Mouse (Mus musculus): ENCODE measurements around the gene Stpg2. TPM values are rescaled to one million over a fixed set of nuclear protein-coding genes. Genes with fewer than 3 reads are reported as not detected.
"Not testable (repeated sequence)": the region's sequence is repeated elsewhere in the genome, so short reads cannot be mapped to it uniquely, and the experiment has no call there.

Stpg2 gene
- not detected in 2 replicates for polyA plus RNA-seq (2012; ENCODE audit: insufficient read depth, insufficient read length, missing spikeins)

DNA sequence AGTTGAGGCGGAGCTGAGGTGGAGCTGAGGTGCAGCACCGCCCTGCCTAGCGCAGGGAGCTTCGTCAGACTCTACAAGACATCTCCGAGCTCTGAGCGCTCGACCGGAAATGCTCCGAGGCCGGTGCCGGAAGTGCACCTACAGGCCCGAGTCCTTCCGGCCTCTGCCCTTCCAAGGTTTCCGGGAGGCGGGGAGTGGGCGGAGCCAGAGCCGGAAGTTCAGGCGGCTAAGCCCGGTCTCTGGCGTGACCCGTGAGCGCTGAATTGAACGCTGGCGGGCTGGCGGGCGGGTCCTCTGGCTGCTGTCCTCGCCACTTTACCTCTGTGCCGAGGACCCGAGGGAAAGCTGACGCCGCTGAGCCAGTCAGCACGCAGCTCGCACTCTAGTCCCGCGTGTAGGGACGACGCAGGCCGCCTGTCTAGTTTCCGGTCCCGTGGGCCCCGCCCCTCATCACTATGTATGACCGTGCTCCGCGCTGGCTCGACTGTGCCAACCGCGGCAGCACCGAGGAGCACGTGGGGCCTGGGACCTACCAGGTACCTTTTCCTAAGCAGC, at the start of gene Stpg2:
Gene Stpg2 (plus strand): TSS at position 251 of the 555 bp plus-strand sequence.
- H3K27ac ChIP-seq (replicated peaks; ENCODE audit: low read depth, low read length) = peak within 1 kb of the TSS; percentile 58
- H3K4me3 ChIP-seq (ENCODE audit: insufficient read depth, low read depth, low read length) = peak within 1 kb of the TSS; percentile 67
- no peaks in the 10 kb centered on the region for H3K4me1 ChIP-seq (ENCODE audit: control insufficient read depth, insufficient read depth, insufficient read length, low read length)

DNA sequence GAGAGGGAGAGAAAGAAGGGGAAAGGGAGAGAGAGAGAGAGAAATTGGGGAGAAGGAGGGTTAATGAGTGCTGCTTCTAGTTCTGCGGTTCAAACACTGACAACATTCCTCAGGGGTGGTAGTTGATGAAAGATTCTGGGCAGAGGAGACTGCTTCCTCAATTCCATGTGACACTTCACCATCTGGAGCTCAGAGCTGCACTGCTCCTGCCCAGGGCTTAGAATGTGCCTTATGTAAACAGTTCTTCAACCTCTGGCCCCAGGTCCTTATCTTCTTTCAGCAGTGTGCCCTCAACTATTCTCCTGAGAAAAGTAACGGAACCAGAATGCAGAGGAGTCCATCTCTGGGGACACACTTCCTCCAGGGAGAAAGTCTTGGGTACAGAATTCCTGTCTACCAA, 43.3 kb upstream of the Stpg2 start:
- Histone ChIP-seq H3K27ac (replicated peaks; ENCODE audit: low read depth, low read length) (no peak overlapping the region), H3K4me1 (ENCODE audit: control insufficient read depth, insufficient read depth, insufficient read length, low read length) (no peaks in the 10 kb centered on the region), H3K4me3 (ENCODE audit: insufficient read depth, low read depth, low read length) (no peak overlapping the region)

DNA sequence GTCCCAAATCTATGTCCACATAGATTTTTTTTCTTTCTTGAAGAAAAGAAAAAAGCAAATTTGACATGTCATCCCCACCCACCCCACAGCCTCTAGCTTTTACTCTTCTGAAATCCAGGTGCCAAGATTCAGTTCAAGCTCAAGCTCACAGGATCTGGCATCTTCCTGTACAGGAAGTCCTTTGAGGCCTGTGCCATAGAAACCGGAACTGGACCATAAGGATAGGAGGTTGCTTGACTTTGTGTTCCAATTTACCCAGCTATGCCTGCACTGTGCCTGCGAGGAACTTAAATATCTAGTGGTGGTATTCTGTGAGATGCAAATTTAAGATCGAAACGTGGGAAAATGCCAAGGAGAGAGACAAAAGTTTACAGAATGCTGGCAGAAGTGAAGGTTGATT, 42.8 kb upstream of the Stpg2 start:
- H3K4me3 ChIP-seq (ENCODE audit: insufficient read depth, low read depth, low read length) = no peak overlapping the region
- no peak overlapping the region for H3K27ac ChIP-seq (replicated peaks; ENCODE audit: low read depth, low read length)
- no peaks in the 10 kb centered on the region for H3K4me1 ChIP-seq (ENCODE audit: control insufficient read depth, insufficient read depth, insufficient read length, low read length)

DNA sequence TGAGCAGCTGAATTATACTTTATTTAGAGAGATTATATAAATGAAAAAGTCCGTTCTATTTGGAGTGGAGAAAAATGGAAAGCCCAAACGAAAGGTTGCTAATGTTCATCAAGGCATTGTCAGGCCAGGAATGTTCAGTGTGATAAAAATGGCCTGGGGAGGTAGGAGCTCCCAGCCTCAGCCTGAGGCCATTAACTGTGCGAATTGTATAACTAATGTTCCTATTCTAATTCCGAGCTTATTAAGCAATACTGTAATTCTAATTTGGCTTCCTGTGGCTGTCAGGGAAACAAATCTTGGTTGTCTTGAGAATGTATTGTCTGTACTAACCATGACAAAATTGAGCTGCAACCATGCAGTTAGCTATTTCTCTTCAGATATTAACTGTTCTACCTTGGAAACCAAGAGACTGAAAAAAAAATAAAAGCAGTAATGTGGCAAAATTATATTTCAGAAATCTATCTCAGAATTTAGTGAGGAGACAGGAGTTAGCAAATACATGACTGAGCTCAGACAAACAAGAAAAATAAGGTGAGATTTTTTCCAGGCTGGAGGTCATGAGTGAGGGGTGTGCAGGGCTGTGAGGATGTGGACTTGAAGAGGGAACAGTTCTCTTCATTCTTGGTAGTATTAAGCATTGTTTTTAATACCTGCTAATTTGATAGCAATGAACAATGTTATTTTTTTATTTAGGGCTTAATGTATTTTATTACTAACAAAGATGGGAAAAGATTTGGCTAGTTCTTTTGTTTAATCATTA, 36.8 kb upstream of the Stpg2 start:
- no peaks in the 10 kb centered on the region for H3K4me1 ChIP-seq (ENCODE audit: control insufficient read depth, insufficient read depth, insufficient read length, low read length)
- H3K4me3 ChIP-seq (ENCODE audit: insufficient read depth, low read depth, low read length) = no peak overlapping the region
- H3K27ac ChIP-seq (replicated peaks; ENCODE audit: low read depth, low read length) = no peak overlapping the region

DNA sequence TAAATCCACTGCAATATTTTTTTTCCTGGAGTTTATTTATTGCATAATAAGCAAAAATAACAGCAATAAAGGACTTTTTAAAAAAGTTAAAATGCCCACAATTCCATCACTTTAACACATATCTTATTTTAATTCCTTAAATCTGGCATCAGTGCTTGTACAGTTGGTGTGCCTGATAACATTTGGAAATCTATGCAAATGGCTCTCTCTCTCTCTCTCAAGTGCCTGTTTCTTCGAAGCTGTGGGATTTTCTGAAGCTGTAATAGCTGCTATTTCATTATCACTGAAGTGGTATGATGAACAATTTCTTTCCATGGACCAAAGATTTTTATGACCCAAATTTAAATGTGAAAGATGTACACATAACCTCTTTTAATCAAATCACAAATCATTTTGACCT, 35.8 kb upstream of the Stpg2 start:
- no peak overlapping the region for H3K4me3 ChIP-seq (ENCODE audit: insufficient read depth, low read depth, low read length)
- no peaks in the 10 kb centered on the region for H3K4me1 ChIP-seq (ENCODE audit: control insufficient read depth, insufficient read depth, insufficient read length, low read length)
- H3K27ac ChIP-seq (replicated peaks; ENCODE audit: low read depth, low read length) = no peak overlapping the region

DNA sequence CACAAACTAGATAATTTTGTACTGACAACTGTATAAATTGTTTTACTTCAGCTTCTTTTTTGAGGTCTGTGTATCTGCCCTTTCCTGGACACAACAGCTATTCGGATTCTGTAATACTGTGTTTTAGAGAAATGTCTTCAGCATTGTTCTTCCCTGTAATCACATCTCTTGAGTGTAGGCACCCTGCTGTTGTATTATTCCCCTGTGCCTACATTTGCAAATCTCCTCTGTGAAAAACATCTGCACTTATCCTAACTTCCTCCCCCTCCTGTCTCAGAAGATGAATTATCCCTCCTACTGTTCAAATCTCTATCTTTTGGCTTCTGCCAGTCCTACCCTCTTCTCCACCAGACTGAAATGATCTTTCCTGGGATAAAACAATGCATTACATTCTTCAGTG, 28.6 kb upstream of the Stpg2 start:
- Histone ChIP-seq H3K4me3 (ENCODE audit: insufficient read depth, low read depth, low read length) (no peak overlapping the region), H3K27ac (replicated peaks; ENCODE audit: low read depth, low read length) (no peak overlapping the region), H3K4me1 (ENCODE audit: control insufficient read depth, insufficient read depth, insufficient read length, low read length) (no peaks in the 10 kb centered on the region)

DNA sequence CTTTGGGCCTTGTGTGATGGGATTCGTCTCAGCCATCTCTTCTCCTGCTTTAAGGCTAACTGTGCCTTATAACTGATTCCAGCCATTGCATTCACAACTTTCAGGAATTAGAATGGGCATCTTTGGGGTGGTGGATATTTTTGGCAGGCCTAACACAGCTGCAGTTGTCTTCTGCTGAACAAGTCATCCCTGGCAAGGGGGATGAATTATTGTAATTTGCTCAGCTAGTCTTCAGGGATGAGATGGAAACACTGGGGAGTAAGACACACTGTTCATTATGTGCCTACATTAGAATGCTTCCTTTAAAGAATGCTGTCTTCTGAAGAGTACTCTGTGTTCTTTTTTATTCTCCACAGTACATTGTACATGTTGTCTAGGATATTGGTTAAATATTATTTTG, 14.0 kb upstream of the Stpg2 start:
- Histone ChIP-seq H3K4me3 (ENCODE audit: insufficient read depth, low read depth, low read length) (no peak overlapping the region), H3K4me1 (ENCODE audit: control insufficient read depth, insufficient read depth, insufficient read length, low read length) (no peaks in the 10 kb centered on the region), H3K27ac (replicated peaks; ENCODE audit: low read depth, low read length) (no peak overlapping the region)

DNA sequence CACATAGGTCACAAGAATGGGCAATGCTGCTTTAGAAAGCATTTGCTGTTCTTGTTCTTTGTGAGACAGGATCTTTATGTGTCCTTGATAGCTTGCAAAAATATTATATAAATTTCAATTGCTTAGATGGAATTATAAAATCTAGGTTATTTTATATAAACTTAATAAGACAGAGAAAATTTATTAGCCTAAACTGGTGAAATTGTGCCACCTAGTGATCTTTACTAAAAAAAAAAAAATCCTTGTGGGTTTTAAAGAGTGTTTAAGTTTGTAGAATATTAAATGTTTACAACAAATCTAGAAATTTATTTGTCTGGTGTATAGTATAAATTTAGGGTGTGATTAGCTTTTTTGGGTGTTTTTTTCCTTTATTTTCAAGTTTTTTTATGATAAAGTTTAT, 11.6 kb upstream of the Stpg2 start:
- H3K4me3 ChIP-seq (ENCODE audit: insufficient read depth, low read depth, low read length) = no peak overlapping the region
- no peaks in the 10 kb centered on the region for H3K4me1 ChIP-seq (ENCODE audit: control insufficient read depth, insufficient read depth, insufficient read length, low read length)
- H3K27ac ChIP-seq (replicated peaks; ENCODE audit: low read depth, low read length) = no peak overlapping the region

DNA sequence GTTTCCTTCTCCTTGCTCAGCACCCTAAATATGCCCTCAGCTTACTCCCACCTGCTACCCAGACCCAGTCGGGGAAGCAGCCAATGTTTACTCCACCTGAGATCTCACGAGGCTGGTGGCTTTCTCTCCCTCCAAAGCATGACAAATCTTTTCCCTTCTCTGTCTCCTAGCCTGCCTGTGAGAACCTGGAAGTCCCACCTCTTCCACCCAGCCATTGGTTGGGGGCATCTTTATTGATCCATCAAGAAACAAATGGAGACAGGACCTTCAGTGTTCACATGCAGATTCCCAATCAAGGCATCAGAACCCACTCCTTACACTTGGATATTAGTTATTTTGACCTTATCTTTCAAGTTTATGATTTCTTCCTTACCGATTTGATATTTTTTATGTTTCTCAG, 7.1 kb upstream of the Stpg2 start:
- H3K27ac ChIP-seq (replicated peaks; ENCODE audit: low read depth, low read length) = no peak overlapping the region
- H3K4me3 ChIP-seq (ENCODE audit: insufficient read depth, low read depth, low read length) = no peak overlapping the region
- no peaks in the 10 kb centered on the region for H3K4me1 ChIP-seq (ENCODE audit: control insufficient read depth, insufficient read depth, insufficient read length, low read length)

DNA sequence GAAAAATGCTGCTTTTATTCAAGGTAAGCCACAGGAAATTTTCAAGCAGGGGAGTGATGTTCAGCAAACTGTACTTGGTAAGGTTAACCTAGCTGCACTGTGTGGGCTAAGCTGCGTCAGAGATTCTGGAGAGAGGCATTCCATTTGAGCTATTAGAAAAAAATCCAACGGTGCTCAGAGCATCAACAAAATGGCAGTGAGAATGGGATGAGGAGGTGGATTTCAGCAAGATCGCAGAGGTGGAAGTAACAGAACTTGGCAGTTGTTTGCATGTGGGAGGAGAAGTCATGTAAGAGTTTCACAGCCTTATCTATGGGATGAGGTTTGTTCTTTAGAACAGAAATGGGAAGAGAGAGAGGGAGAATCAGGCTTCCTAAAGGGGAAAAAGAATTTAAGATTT, 5.2 kb upstream of the Stpg2 start:
- Histone ChIP-seq H3K27ac (replicated peaks; ENCODE audit: low read depth, low read length) (no peak overlapping the region), H3K4me1 (ENCODE audit: control insufficient read depth, insufficient read depth, insufficient read length, low read length) (no peaks in the 10 kb centered on the region), H3K4me3 (ENCODE audit: insufficient read depth, low read depth, low read length) (no peak overlapping the region)

DNA sequence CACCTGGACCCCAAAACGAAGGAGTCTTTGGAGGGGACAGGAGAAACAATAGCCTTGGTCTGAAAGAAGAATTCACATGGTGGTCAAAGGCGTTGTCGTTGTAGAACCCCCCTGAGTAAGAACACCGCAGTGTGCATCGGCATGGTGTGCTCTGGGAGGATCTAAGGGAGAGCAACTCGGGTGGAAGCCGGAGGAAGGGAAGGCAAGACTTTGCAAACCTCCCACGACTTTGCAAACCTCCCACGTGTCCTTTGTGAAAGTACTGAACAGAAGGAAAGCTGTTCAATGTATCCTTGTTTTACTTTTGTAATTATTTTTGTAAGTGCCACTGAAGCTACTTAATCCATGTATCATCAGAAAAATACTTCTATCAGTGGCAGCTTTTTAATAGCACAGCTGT, 11.5 kb downstream of the Stpg2 start:
- H3K4me1 ChIP-seq (ENCODE audit: control insufficient read depth, insufficient read depth, insufficient read length, low read length) = no peaks in the 10 kb centered on the region
- no peak overlapping the region for H3K27ac ChIP-seq (replicated peaks; ENCODE audit: low read depth, low read length)

DNA sequence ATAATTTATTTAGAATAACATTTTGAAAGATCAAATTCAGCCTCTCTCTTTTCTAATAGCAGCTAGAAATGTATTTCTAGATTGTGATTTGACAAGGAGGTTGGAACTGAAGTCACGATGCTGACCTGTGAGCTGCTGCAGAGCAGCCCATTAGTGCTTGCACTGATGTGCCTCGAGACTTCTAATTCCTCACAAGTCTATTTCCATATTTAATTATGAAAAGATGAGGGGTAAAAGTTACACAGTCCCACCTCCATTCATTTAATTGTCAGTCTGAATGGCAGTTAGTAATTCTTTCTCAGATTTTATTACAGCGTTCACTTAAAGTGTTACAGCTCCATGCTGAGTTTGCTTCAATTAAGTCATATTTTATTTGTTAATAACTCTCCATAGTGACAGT, 19.6 kb downstream of the Stpg2 start:
- H3K27ac ChIP-seq (replicated peaks; ENCODE audit: low read depth, low read length) = no peak overlapping the region
- H3K4me3 ChIP-seq (ENCODE audit: insufficient read depth, low read depth, low read length) = no peak overlapping the region
- no peaks in the 10 kb centered on the region for H3K4me1 ChIP-seq (ENCODE audit: control insufficient read depth, insufficient read depth, insufficient read length, low read length)

More for the DNA sequence above, 11.5 kb downstream of the Stpg2 start:
- H3K4me3 ChIP-seq (ENCODE audit: insufficient read depth, low read depth, low read length) = no peak overlapping the region

DNA sequence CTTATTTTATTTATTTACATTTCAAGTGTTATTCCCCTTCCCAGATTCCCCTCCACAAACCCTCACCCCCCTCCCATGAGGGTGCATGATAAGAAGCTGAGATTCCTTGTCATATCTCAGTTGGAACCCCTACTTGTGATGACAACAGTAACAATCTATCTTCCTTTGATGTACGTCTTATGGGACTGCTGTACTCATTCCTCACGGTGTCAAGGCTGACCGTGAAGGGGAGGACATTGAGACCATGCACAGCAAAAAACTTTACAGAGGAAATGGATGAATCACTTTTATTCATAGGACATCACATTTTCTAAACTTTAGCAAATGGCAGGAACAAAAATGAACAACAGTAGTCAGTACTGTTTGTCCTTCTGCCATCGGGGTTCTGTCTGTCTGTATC, 21.3 kb downstream of the Stpg2 start:
- no peak overlapping the region for H3K4me3 ChIP-seq (ENCODE audit: insufficient read depth, low read depth, low read length)
- H3K4me1 ChIP-seq (ENCODE audit: control insufficient read depth, insufficient read depth, insufficient read length, low read length) = no peaks in the 10 kb centered on the region
- H3K27ac ChIP-seq (replicated peaks; ENCODE audit: low read depth, low read length) = no peak overlapping the region

DNA sequence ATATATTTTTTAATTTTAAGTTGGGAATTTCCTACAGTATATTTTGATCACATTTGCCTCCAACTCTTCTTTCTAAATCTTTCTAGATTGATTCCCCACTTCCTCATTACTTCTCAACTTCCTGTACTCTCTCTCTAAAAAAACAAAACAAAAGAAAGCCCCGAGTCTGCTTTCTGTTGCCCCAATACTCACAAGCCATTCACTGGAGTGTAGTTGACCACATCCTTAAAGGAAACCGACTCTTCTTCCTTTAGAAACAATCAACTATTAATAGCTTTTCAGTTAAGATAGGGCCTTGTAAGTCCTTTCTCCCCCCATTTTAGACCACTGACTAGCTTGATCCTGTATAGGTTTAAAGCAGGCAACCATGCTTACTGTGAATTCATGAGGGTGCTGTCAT, 39.7 kb downstream of the Stpg2 start:
- Histone ChIP-seq H3K4me1 (ENCODE audit: control insufficient read depth, insufficient read depth, insufficient read length, low read length) (no peaks in the 10 kb centered on the region), H3K27ac (replicated peaks; ENCODE audit: low read depth, low read length) (no peak overlapping the region), H3K4me3 (ENCODE audit: insufficient read depth, low read depth, low read length) (no peak overlapping the region)

DNA sequence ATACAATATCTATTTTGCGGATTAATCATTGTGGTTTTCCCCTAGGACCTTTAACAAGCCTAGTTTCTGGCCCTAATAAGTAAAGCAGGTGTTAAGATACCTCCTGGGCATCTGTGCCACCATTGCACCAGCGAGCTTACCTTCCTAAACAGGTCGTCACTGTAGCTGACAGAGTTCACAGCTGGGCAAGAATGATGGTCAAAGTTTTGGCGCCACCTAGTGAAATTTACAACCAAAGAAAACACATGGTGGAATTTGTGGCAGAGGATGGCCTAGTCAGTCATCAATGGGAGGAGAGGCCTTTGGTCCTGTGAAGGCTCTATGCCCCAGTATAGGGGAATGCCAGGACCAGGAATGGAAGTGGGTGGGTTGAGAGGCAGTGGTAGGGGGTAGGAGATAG, 41.0 kb downstream of the Stpg2 start:
- Histone ChIP-seq H3K4me3 (ENCODE audit: insufficient read depth, low read depth, low read length) (no peak overlapping the region), H3K27ac (replicated peaks; ENCODE audit: low read depth, low read length) (no peak overlapping the region)

DNA sequence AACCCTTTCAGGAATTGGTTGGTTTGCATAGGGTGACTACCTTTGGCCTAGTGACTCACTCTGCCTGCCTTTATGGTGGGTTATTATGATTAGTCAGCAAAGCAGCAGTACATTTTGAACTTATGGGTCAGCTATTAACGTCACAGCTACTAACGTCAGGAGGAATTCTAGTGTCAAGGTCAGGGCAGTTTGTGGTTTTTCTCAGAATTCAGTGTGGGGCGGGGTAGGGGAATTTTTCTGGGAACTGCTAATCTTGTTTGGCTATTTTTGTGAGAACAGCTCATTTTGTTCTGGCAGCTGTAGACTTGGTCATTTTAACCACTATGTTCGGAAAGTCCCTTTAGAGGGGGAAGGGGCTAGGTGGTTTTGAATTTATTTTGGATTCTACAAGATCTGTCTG, 56.9 kb downstream of the Stpg2 start:
- H3K4me1 ChIP-seq (ENCODE audit: control insufficient read depth, insufficient read depth, insufficient read length, low read length); H3K4me3 ChIP-seq (ENCODE audit: insufficient read depth, low read depth, low read length); H3K27ac ChIP-seq (replicated peaks; ENCODE audit: low read depth, low read length): not testable (repeated sequence)

More for the DNA sequence above, 41.0 kb downstream of the Stpg2 start:
- H3K4me1 ChIP-seq (ENCODE audit: control insufficient read depth, insufficient read depth, insufficient read length, low read length) = no peaks in the 10 kb centered on the region

All from brown adipose tissue, adult 24 weeks (tissue).